Mouse (Mus musculus): ENCODE results near the gene Gm42417. TPM values are rescaled to one million over a fixed set of nuclear protein-coding genes. Genes with fewer than 3 reads are reported as not detected.

Gm42417 gene
- polyA plus RNA-seq, 1 experiment, result not detected

DNA sequence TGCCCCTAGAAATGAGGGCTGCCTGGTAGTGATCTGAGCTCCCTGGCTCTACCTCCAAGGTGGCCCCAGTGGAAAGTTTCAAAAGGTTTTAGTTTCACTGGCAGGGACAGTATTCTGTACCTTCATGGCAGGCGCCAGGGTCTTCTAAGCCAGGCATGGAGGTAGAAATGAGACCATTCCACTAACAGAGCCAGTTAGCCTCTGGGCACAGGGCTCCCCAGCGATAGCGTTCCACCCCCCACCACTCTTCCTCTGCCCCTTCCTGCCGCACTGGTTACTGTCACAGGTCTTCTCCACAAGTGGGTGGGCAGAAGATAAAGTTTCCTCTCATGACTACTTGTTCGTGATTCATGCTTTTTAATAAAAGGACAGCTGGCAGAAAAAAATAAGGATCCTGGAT is 20.7 kb upstream of the Gm42417 start:
- 30% methylated on average over 5 of the region's 5 CpGs for WGBS
- no peak for TF ChIP-seq POLR2A (IDR thresholded peaks at IDR 0.05; ENCODE audit: low read depth, low read length)
- no peak for TF ChIP-seq CTCF (IDR thresholded peaks at IDR 0.05; ENCODE audit: extremely low read depth, insufficient read depth, insufficient read length, insufficient replicate concordance)
- Histone ChIP-seq H3K4me1 (ENCODE audit: control insufficient read depth, insufficient read depth, insufficient read length) (peaks cover 7% of the 10 kb centered on the region), H3K27me3 (ENCODE audit: control insufficient read depth, insufficient read depth, low read length) (peaks cover 12% of the 10 kb centered on the region), H3K36me3 (ENCODE audit: control insufficient read depth, insufficient read depth, low read length) (no peaks in the 10 kb centered on the region), H3K27ac (ENCODE audit: insufficient read depth, low read length) (no peak overlapping the region), H3K4me3 (ENCODE audit: extremely low read depth, insufficient read depth, insufficient read length) (no peak overlapping the region)
- DNase-seq (ENCODE audit: low read depth in 1 of 2, low spot score in 2 of 2), result no peak

DNA sequence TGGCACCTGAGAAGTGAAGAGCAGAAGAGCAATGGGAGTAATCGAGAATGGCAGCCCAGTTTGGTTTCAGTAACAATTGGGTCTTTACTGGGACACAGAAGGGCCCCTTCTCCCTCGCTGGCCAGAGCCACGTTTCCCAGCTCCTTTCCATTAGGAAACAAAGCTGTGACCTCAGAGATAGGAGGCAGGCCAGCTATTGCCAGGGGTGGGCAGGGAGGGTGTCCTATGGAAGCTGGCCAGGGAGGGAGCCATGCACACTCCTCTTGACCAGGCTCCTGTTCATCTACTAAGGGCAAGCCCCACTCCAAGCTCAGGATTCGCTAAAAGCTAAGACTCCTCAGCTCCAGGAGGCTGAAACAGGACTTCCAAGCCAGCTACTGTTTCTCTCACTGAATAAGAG is 20.0 kb upstream of the Gm42417 start:
- H3K27ac ChIP-seq (ENCODE audit: insufficient read depth, low read length), result no peak overlapping the region
- TF ChIP-seq CTCF (IDR thresholded peaks at IDR 0.05; ENCODE audit: extremely low read depth, insufficient read depth, insufficient read length, insufficient replicate concordance), result no peak
- TF ChIP-seq POLR2A (IDR thresholded peaks at IDR 0.05; ENCODE audit: low read depth, low read length), result no peak
- no peaks in the 10 kb centered on the region for H3K36me3 ChIP-seq (ENCODE audit: control insufficient read depth, insufficient read depth, low read length)
- H3K4me3 ChIP-seq (ENCODE audit: extremely low read depth, insufficient read depth, insufficient read length), result no peak overlapping the region
- 54% methylated on average over 4 of the region's 4 CpGs for WGBS
- DNase-seq (ENCODE audit: low read depth in 1 of 2, low spot score in 2 of 2), result no peak
- peaks cover 12% of the 10 kb centered on the region for H3K27me3 ChIP-seq (ENCODE audit: control insufficient read depth, insufficient read depth, low read length)
- H3K4me1 ChIP-seq (ENCODE audit: control insufficient read depth, insufficient read depth, insufficient read length), result peaks cover 7% of the 10 kb centered on the region

DNA sequence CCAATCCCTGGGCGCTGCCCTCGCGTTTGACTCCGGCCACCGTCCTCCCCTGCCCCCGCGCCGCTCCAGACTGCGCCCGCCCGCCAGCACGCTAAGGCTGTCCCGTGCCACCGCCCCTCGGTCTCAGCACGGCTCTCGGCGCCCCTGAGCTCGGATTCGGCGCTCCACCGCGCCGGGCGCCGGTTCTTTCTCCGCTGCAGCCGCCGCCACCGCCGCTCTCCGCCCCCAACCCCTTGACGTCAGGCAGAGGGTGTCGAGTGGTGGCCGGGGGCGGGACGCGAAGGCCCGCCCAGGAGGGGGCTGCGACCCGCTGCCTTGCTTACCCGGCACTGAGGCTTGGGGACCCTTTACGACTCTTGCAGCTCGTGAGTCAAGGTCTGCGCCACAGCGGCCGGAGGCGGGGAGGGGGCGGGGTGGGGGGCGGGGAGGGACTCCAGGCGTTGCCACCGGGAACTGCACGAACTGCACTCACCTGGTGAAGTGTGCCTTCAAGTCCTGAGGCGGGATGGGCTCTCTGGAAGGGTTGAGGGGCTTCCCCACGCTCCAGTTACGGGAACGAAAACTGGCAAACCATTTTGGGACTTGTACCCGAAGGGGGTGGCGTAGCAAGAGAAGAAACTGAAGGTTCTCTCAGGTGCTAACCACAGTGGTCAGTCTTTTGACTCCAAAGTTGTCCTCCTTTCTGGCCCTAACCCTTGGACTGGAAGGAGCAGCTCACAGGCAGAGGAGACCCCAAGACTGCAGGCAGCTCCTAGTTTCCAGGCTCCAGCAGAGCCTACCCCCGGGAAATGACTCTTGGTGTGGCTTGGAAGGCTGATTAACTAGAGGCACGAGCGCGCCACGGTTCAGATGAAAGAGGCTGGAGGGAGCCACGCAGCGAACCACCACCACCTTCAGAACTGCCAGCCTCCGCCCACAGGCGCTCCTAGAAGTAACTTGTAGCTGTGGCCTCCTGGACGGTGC is 19.1 kb upstream of the Gm42417 start, which contains the start of gene Sema4c:
Sema4c (minus strand) TSS at position 319 of the 963 bp plus-strand sequence.
- Histone ChIP-seq H3K27me3 (ENCODE audit: control insufficient read depth, insufficient read depth, low read length) (peaks cover 12% of the 10 kb centered on the region), H3K4me3 (ENCODE audit: extremely low read depth, insufficient read depth, insufficient read length) (peak within 1 kb of the TSS; percentile 68), H3K36me3 (ENCODE audit: control insufficient read depth, insufficient read depth, low read length) (no peaks in the 10 kb centered on the region), H3K27ac (ENCODE audit: insufficient read depth, low read length) (peak within 1 kb of the TSS; percentile 78), H3K4me1 (ENCODE audit: control insufficient read depth, insufficient read depth, insufficient read length) (peaks cover 7% of the 10 kb centered on the region)
- peak in 1 of 2 experiments; percentile 34 for DNase-seq (ENCODE audit: low read depth in 1 of 2, low spot score in 2 of 2)
- TF ChIP-seq POLR2A (IDR thresholded peaks at IDR 0.05; ENCODE audit: low read depth, low read length) (no peak), CTCF (IDR thresholded peaks at IDR 0.05; ENCODE audit: extremely low read depth, insufficient read depth, insufficient read length, insufficient replicate concordance) (no peak)
- WGBS, result 3% methylated on average over 69 of the region's 69 CpGs

DNA sequence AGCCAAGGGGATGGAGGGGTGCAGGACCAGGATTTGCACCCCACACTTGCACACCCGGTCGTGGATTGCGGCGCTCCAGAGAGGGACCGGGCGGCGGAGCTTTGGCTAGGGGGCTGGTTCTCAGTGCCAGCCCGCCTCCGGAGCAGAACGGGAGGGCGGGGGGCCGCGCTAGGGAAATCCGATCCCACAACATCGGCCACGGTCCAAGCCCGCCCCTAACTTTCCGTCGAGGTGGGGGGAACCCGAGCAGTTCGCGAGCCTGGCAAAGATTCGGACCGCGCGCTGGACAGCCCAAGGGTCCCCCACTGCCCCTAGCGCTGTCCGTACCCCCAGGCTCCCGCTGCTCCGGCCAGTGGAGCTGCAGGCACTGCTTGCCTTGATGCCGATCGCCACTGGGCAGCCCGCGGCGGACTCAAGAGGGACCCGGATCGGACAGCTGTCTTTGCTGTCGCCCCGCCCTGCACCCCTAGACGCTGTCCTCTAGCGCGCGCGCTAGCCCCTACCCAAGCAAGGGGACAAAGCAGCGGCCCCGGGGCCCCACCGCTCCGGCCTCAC is 18.3 kb upstream of the Gm42417 start:
- peak overlapping the region; percentile 78 for H3K27ac ChIP-seq (ENCODE audit: insufficient read depth, low read length)
- H3K4me3 ChIP-seq (ENCODE audit: extremely low read depth, insufficient read depth, insufficient read length), result peak overlapping the region; percentile 68
- DNase-seq (ENCODE audit: low read depth in 1 of 2, low spot score in 2 of 2), result peak in 1 of 2 experiments; percentile 24
- no peak for TF ChIP-seq CTCF (IDR thresholded peaks at IDR 0.05; ENCODE audit: extremely low read depth, insufficient read depth, insufficient read length, insufficient replicate concordance)
- TF ChIP-seq POLR2A (IDR thresholded peaks at IDR 0.05; ENCODE audit: low read depth, low read length), result no peak
- H3K4me1 ChIP-seq (ENCODE audit: control insufficient read depth, insufficient read depth, insufficient read length), result peaks cover 7% of the 10 kb centered on the region
- peaks cover 12% of the 10 kb centered on the region for H3K27me3 ChIP-seq (ENCODE audit: control insufficient read depth, insufficient read depth, low read length)
- 1% methylated on average over 46 of the region's 48 CpGs for WGBS
- H3K36me3 ChIP-seq (ENCODE audit: control insufficient read depth, insufficient read depth, low read length), result no peaks in the 10 kb centered on the region

DNA sequence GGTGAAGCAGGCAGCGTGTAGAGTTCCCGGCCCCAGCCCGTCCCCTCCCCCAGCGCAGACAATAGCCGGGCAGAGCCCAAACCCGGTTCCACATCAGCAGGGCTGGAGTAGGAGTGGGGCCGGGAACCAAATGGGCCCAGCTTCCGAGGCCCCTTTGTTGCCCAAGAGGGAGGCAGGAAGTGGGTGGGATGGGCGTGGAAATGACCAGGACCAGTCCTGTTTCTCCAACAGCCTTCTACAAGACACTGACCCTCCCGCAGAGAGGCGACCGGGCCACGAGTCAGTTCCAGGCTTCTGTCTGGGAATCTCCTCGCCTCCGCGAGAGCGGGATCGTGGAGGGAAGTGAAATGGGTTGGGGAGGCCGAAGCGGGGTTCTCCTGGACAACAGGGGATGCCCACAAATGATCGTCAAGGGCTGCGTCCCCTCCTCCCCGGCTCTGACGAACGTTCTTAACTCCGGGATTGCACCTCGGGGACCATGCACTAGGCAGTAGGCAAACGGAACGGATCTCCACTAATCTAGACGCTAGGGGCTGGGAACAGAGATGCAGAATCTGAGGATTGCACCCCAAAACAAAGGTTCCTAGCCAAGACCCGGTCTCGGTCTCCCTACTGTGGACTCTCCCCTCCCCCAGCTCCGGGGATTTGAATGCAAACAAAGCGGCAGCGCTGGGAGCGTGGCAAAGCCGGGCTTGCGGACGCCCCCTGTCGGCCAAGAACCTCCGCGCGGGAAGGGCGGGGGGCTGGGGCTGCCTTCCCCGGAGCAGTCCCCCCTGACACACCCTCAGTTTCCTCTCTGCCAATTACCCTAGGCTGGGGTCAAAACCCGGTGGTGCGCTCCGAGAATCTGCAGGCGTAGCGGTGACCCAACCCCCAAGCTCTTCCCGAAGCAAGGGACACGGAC is 17.6 kb upstream of the Gm42417 start:
- H3K4me3 ChIP-seq (ENCODE audit: extremely low read depth, insufficient read depth, insufficient read length), result peak overlapping the region; percentile 68
- no peak for TF ChIP-seq POLR2A (IDR thresholded peaks at IDR 0.05; ENCODE audit: low read depth, low read length)
- TF ChIP-seq CTCF (IDR thresholded peaks at IDR 0.05; ENCODE audit: extremely low read depth, insufficient read depth, insufficient read length, insufficient replicate concordance), result peak; percentile 68; the same call in 1 of the 2 replicates
- 2% methylated on average over 52 of the region's 52 CpGs for WGBS
- H3K27ac ChIP-seq (ENCODE audit: insufficient read depth, low read length), result peak overlapping the region; percentile 69
- H3K4me1 ChIP-seq (ENCODE audit: control insufficient read depth, insufficient read depth, insufficient read length), result peaks cover 7% of the 10 kb centered on the region
- no peaks in the 10 kb centered on the region for H3K36me3 ChIP-seq (ENCODE audit: control insufficient read depth, insufficient read depth, low read length)
- peak in 1 of 2 experiments; percentile 65 for DNase-seq (ENCODE audit: low read depth in 1 of 2, low spot score in 2 of 2)
- H3K27me3 ChIP-seq (ENCODE audit: control insufficient read depth, insufficient read depth, low read length), result peaks cover 12% of the 10 kb centered on the region

DNA sequence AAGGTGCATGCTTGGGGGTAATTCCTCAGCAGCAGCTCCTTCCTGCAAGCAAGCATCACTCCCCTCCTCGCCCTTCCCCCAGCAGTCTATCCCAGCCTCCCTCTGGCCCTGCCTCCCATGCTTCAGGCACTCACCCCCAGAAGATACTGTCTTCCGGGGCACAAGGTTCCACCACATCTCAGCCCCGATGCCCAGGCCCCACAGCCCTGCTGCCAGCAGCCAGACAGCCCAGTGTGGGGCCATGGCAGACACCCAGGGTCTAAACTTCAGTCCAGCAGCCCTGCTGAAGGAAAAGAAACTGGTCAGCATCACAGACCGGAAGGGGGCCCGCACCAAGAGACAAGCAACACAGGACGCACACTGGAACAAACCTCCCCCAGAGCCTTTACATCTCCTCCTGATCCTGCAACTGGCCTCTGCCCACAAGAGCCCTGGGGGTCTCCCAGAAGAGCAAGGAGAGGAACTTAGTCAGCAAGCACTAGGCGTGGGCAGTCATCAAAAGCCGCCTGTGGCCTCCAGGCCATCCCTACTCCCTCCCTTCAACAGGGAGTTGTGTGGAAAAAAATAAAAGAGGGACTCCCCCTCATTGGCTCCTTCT is 16.7 kb upstream of the Gm42417 start:
- H3K36me3 ChIP-seq (ENCODE audit: control insufficient read depth, insufficient read depth, low read length), result no peaks in the 10 kb centered on the region
- WGBS, result 40% methylated on average over 8 of the region's 8 CpGs
- no peak for TF ChIP-seq POLR2A (IDR thresholded peaks at IDR 0.05; ENCODE audit: low read depth, low read length)
- TF ChIP-seq CTCF (IDR thresholded peaks at IDR 0.05; ENCODE audit: extremely low read depth, insufficient read depth, insufficient read length, insufficient replicate concordance), result no peak
- H3K27ac ChIP-seq (ENCODE audit: insufficient read depth, low read length), result peak overlapping the region; percentile 69; the same call in 1 of the 2 replicates
- H3K4me1 ChIP-seq (ENCODE audit: control insufficient read depth, insufficient read depth, insufficient read length), result peaks cover 7% of the 10 kb centered on the region
- H3K27me3 ChIP-seq (ENCODE audit: control insufficient read depth, insufficient read depth, low read length), result peaks cover 12% of the 10 kb centered on the region
- no peak overlapping the region; the same call in 1 of the 2 replicates for H3K4me3 ChIP-seq (ENCODE audit: extremely low read depth, insufficient read depth, insufficient read length)
- no peak for DNase-seq (ENCODE audit: low read depth in 1 of 2, low spot score in 2 of 2)

All from spleen, adult 2 months (tissue).